Mouse (Mus musculus): ENCODE results near the gene Gm10762.
"Not testable (repeated sequence)": the region's sequence is repeated elsewhere in the genome, so short reads cannot be mapped to it uniquely, and the experiment has no call there.

Gene Gm10762

GRCm38 (mm10) chr2:128967661-128968441 is at the start of gene Gm10762:
Gene Gm10762, minus strand, starts transcription at chr2:128967725.
- DNase-seq (ENCODE audit: extremely low read depth, insufficient read length, low spot score): peak; percentile 82

GRCm38 (mm10) chr2:129008867-129009266 is 41.3 kb upstream of the Gm10762 start:
- not testable (repeated sequence) for DNase-seq (ENCODE audit: extremely low read depth, insufficient read length, low spot score)

GRCm38 (mm10) chr2:129006194-129006749 is 38.7 kb upstream of the Gm10762 start:
- DNase-seq (ENCODE audit: extremely low read depth, insufficient read length, low spot score): no peak

- no peak for DNase-seq (ENCODE audit: extremely low read depth, insufficient read length, low spot score)
Observed at GRCm38 (mm10) chr2:129004872-129005271, 37.3 kb upstream of the Gm10762 start.

- DNase-seq (ENCODE audit: extremely low read depth, insufficient read length, low spot score): no peak
Observed at GRCm38 (mm10) chr2:128984746-128985145, 17.2 kb upstream of the Gm10762 start.

GRCm38 (mm10) chr2:128975572-128975971 is 8.0 kb upstream of the Gm10762 start:
- no peak for DNase-seq (ENCODE audit: extremely low read depth, insufficient read length, low spot score)

GRCm38 (mm10) chr2:128972301-128972700 is 4.8 kb upstream of the Gm10762 start:
- DNase-seq (ENCODE audit: extremely low read depth, insufficient read length, low spot score): no peak

GRCm38 (mm10) chr2:128968475-128969083 is 1.1 kb upstream of the Gm10762 start:
- no peak for DNase-seq (ENCODE audit: extremely low read depth, insufficient read length, low spot score)

- DNase-seq (ENCODE audit: extremely low read depth, insufficient read length, low spot score): peak; percentile 98
Observed at GRCm38 (mm10) chr2:128966641-128967580, 614 bp downstream of the Gm10762 start, which contains the start of gene Zc3h6. Gene Zc3h6, plus strand, starts transcription at chr2:128967402.

- DNase-seq (ENCODE audit: extremely low read depth, insufficient read length, low spot score): no peak
Observed at GRCm38 (mm10) chr2:128966236-128966635, 1.3 kb downstream of the Gm10762 start.

GRCm38 (mm10) chr2:128965505-128966105 is 1.9 kb downstream of the Gm10762 start:
- no peak for DNase-seq (ENCODE audit: extremely low read depth, insufficient read length, low spot score)

GRCm38 (mm10) chr2:128954186-128954585 is 13.3 kb downstream of the Gm10762 start:
- DNase-seq (ENCODE audit: extremely low read depth, insufficient read length, low spot score): no peak

- peak; percentile 29 for DNase-seq (ENCODE audit: extremely low read depth, insufficient read length, low spot score)
Observed at GRCm38 (mm10) chr2:128947962-128948588, 19.4 kb downstream of the Gm10762 start.

- DNase-seq (ENCODE audit: extremely low read depth, insufficient read length, low spot score): peak; percentile 98
Observed at GRCm38 (mm10) chr2:128943538-128944528, 23.7 kb downstream of the Gm10762 start, which contains the start of gene Zc3h8. Gene Zc3h8, minus strand, starts transcription at chr2:128944077.

GRCm38 (mm10) chr2:128936256-128936655 is 31.3 kb downstream of the Gm10762 start:
- DNase-seq (ENCODE audit: extremely low read depth, insufficient read length, low spot score): no peak

- DNase-seq (ENCODE audit: extremely low read depth, insufficient read length, low spot score): no peak
Observed at GRCm38 (mm10) chr2:128930704-128931103, 36.8 kb downstream of the Gm10762 start.

- DNase-seq (ENCODE audit: extremely low read depth, insufficient read length, low spot score): no peak
Observed at GRCm38 (mm10) chr2:128928446-128928845, 39.1 kb downstream of the Gm10762 start.

- DNase-seq (ENCODE audit: extremely low read depth, insufficient read length, low spot score): no peak
Observed at GRCm38 (mm10) chr2:128924799-128925198, 42.7 kb downstream of the Gm10762 start.

Measured in 3134 (cell line).